Mouse (Mus musculus): ENCODE data around the gene Olfr1359. TPM values are rescaled to one million over a fixed set of nuclear protein-coding genes. Genes with fewer than 3 reads are reported as not detected.
A peak's percentile ranks its signal among the peaks of the same experiment; 100 is the strongest.
"Not testable (repeated sequence)": the region's sequence is repeated elsewhere in the genome, so short reads cannot be mapped to it uniquely, and the experiment has no call there.

Olfr1359 gene
- polyA plus RNA-seq, 1 experiment from 2014 or later: not detected

GRCm38 (mm10) chr13:21733466-21733865, 35.6 kb downstream of the Olfr1359 start:
- no peaks in the 10 kb centered on the region for H3K36me3 ChIP-seq
- H3K4me2 ChIP-seq (replicated peaks): no peak overlapping the region
- H3K9me3 ChIP-seq: no peaks in the 10 kb centered on the region
- H3K4me1 ChIP-seq (replicated peaks): peaks cover 19% of the 10 kb centered on the region
- ATAC-seq: peak; percentile 46
- no peak overlapping the region for H3K9ac ChIP-seq (replicated peaks)
- H3K4me3 ChIP-seq (replicated peaks): no peak overlapping the region
- 61% methylated on average over 5 of the region's 5 CpGs for WGBS
- peak overlapping the region; percentile 98 for H3K27ac ChIP-seq
- H3K27me3 ChIP-seq: no peaks in the 10 kb centered on the region

- H3K4me1 ChIP-seq (replicated peaks): peaks cover 19% of the 10 kb centered on the region
- peak overlapping the region; percentile 53 for H3K4me3 ChIP-seq (replicated peaks)
- WGBS: under 1% methylated on average over 21 of the region's 21 CpGs
- no peaks in the 10 kb centered on the region for H3K9me3 ChIP-seq
- H3K36me3 ChIP-seq: no peaks in the 10 kb centered on the region
- peak; percentile 82 for ATAC-seq
- peak overlapping the region; percentile 73 for H3K9ac ChIP-seq (replicated peaks)
- H3K27me3 ChIP-seq: no peaks in the 10 kb centered on the region
- H3K27ac ChIP-seq: peak overlapping the region; percentile 98
- peak overlapping the region; percentile 57 for H3K4me2 ChIP-seq (replicated peaks)
These were observed 36.3 kb downstream of the Olfr1359 start for GRCm38 (mm10) chr13:21734010-21734905.

- peaks cover 19% of the 10 kb centered on the region for H3K4me1 ChIP-seq (replicated peaks)
- under 1% methylated on average over 46 of the region's 56 CpGs for WGBS
These were observed 37.2 kb downstream of the Olfr1359 start, which contains the start of gene Hist1h4j for GRCm38 (mm10) chr13:21734906-21735767. Gene Hist1h4j (plus strand): TSS chr13:21735064.

GRCm38 (mm10) chr13:21745006-21745405, 47.1 kb downstream of the Olfr1359 start:
- no peaks in the 10 kb centered on the region for H3K27me3 ChIP-seq
- no peak for ATAC-seq
- H3K9ac ChIP-seq (replicated peaks): no peak overlapping the region
- H3K27ac ChIP-seq: no peak overlapping the region
- H3K4me3 ChIP-seq (replicated peaks): no peak overlapping the region
- H3K4me2 ChIP-seq (replicated peaks): no peak overlapping the region
- 94% methylated on average over 1 of the region's 1 CpGs for WGBS
- H3K9me3 ChIP-seq: no peaks in the 10 kb centered on the region
- H3K4me1 ChIP-seq (replicated peaks): peaks cover 22% of the 10 kb centered on the region
- no peaks in the 10 kb centered on the region for H3K36me3 ChIP-seq

More at GRCm38 (mm10) chr13:21734906-21735767, 37.2 kb downstream of the Olfr1359 start, which contains the start of gene Hist1h4j:
- H3K27me3 ChIP-seq, H3K36me3 ChIP-seq, H3K9me3 ChIP-seq: not testable (repeated sequence)
- H3K4me3 ChIP-seq (replicated peaks): peak within 1 kb of the TSS; percentile 53
- H3K9ac ChIP-seq (replicated peaks): peak within 1 kb of the TSS; percentile 73
- peak within 1 kb of the TSS; percentile 98 for H3K27ac ChIP-seq
- H3K4me2 ChIP-seq (replicated peaks): peak within 1 kb of the TSS; percentile 57
- peak; percentile 90 for ATAC-seq

- Histone ChIP-seq H3K4me1 (replicated peaks) (peaks cover 37% of the 10 kb centered on the region), H3K27ac (peak overlapping the region; percentile 91), H3K27me3 (no peaks in the 10 kb centered on the region), H3K36me3 (no peaks in the 10 kb centered on the region), H3K4me3 (replicated peaks) (peak overlapping the region; percentile 61), H3K9ac (replicated peaks) (peak overlapping the region; percentile 79), H3K9me3 (no peaks in the 10 kb centered on the region), H3K4me2 (replicated peaks) (peak overlapping the region; percentile 81)
- ATAC-seq: no peak
- WGBS: 5% methylated on average over 5 of the region's 5 CpGs
These were observed 51.7 kb downstream of the Olfr1359 start for GRCm38 (mm10) chr13:21749387-21750158.

- H3K4me2 ChIP-seq (replicated peaks): peak within 1 kb of the TSS; percentile 81
- not testable (repeated sequence) for H3K36me3 ChIP-seq, H3K9me3 ChIP-seq, H3K27me3 ChIP-seq
- H3K27ac ChIP-seq: peak within 1 kb of the TSS; percentile 91
- H3K9ac ChIP-seq (replicated peaks): peak within 1 kb of the TSS; percentile 79
- H3K4me1 ChIP-seq (replicated peaks): peaks cover 41% of the 10 kb centered on the region
- peak; percentile 85 for ATAC-seq
- H3K4me3 ChIP-seq (replicated peaks): peak within 1 kb of the TSS; percentile 61
- WGBS: under 1% methylated on average over 41 of the region's 56 CpGs
These were observed 52.5 kb downstream of the Olfr1359 start, which contains the start of gene Hist1h4k for GRCm38 (mm10) chr13:21750159-21751017. Gene Hist1h4k (minus strand): TSS chr13:21750505.

- H3K27ac ChIP-seq: no peak overlapping the region; the same call in 1 of the 2 replicates
- H3K36me3 ChIP-seq: no peaks in the 10 kb centered on the region
- H3K4me1 ChIP-seq (replicated peaks): peaks cover 45% of the 10 kb centered on the region
- no peak overlapping the region for H3K4me3 ChIP-seq (replicated peaks)
- H3K9me3 ChIP-seq: no peaks in the 10 kb centered on the region
- no peak overlapping the region for H3K9ac ChIP-seq (replicated peaks)
- no peak overlapping the region for H3K4me2 ChIP-seq (replicated peaks)
- H3K27me3 ChIP-seq: no peaks in the 10 kb centered on the region
- ATAC-seq: no peak
These were observed 53.5 kb downstream of the Olfr1359 start for GRCm38 (mm10) chr13:21751417-21751816.

GRCm38 (mm10) chr13:21751827-21752226, 53.9 kb downstream of the Olfr1359 start:
- Histone ChIP-seq H3K9ac (replicated peaks) (no peak overlapping the region), H3K4me3 (replicated peaks) (no peak overlapping the region), H3K27ac (peak overlapping the region; percentile 40; the same call in 1 of the 2 replicates), H3K27me3 (no peaks in the 10 kb centered on the region), H3K36me3 (no peaks in the 10 kb centered on the region), H3K4me1 (replicated peaks) (peaks cover 45% of the 10 kb centered on the region), H3K9me3 (no peaks in the 10 kb centered on the region), H3K4me2 (replicated peaks) (no peak overlapping the region)
- 77% methylated on average over 3 of the region's 3 CpGs for WGBS
- ATAC-seq: no peak

GRCm38 (mm10) chr13:21752356-21752755, 54.4 kb downstream of the Olfr1359 start:
- peak overlapping the region; percentile 40 for H3K27ac ChIP-seq
- 0 out of 2 replicates have a peak overlapping the region, but pooled peaks have one; percentile 28 for H3K9ac ChIP-seq (replicated peaks)
- no peak for ATAC-seq
- no peaks in the 10 kb centered on the region for H3K9me3 ChIP-seq
- 52% methylated on average over 3 of the region's 3 CpGs for WGBS
- H3K4me3 ChIP-seq (replicated peaks): no peak overlapping the region
- H3K36me3 ChIP-seq: no peaks in the 10 kb centered on the region
- H3K4me2 ChIP-seq (replicated peaks): peak overlapping the region; percentile 76
- H3K4me1 ChIP-seq (replicated peaks): peaks cover 41% of the 10 kb centered on the region
- no peaks in the 10 kb centered on the region for H3K27me3 ChIP-seq

- peak overlapping the region; percentile 95 for H3K27ac ChIP-seq
- H3K4me3 ChIP-seq (replicated peaks): peak overlapping the region; percentile 43
- H3K36me3 ChIP-seq: no peaks in the 10 kb centered on the region
- no peaks in the 10 kb centered on the region for H3K9me3 ChIP-seq
- peak overlapping the region; percentile 76 for H3K4me2 ChIP-seq (replicated peaks)
- ATAC-seq: no peak
- H3K9ac ChIP-seq (replicated peaks): peak overlapping the region; percentile 68
- H3K4me1 ChIP-seq (replicated peaks): peaks cover 37% of the 10 kb centered on the region
- 2% methylated on average over 10 of the region's 10 CpGs for WGBS
- no peaks in the 10 kb centered on the region for H3K27me3 ChIP-seq
These were observed 55.2 kb downstream of the Olfr1359 start for GRCm38 (mm10) chr13:21753051-21753523.

Measured in midbrain, embryonic 13.5 days (tissue).